Comparison of ENCODE assay signal across 22 mouse cellular contexts in the genomic region with DNA sequence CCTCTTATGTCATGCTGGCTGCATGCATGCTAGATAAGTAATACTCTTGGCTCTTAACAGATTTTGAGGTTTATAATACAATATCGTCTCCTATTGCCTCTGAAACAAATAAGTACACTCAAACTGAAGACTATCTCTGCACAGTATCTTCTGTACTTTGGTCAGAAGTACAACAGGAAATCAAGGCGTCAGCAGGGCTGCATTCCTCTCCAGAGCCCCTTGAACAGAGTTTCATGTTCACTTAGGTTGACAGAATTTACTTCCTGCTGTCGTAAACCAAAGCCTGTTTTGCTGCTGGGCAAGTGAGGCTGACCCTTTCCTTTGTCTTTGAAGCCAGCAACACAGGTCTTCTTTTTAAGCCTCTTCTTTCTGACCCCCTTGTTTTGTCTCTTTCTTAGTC. TPM values are rescaled to one million over a fixed set of nuclear protein-coding genes. Genes with fewer than 3 reads are reported as not detected.
DNase-seq lines count a peak whose midpoint lies in the region; ATAC-seq and TF ChIP-seq lines count a peak whose summit lies in the region.
"Had no signal": no experiment of that assay in that cellular context is flagged by ENCODE, and none has a peak within 500 bp of the region (broad histone marks: within the 10 kb centered on the region; RNA-seq: fewer than 3 reads in every experiment).

No protein-coding gene starts in this region.

- no peaks in the 10 kb centered on the region for H3K36me3 ChIP-seq in kidney, adult 2 months (ENCODE audit: control insufficient read depth, insufficient read depth, low read length)
- no peaks in the 10 kb centered on the region for H3K36me3 ChIP-seq in kidney, embryonic 14.5 days (ENCODE audit: control insufficient read depth, insufficient read depth, low read length)
- H3K36me3 ChIP-seq in intestine, embryonic 16.5 days (ENCODE audit: control insufficient read depth, insufficient read depth, low read length), result no peaks in the 10 kb centered on the region
- no peaks in the 10 kb centered on the region for H3K36me3 ChIP-seq in hindbrain, embryonic 14.5 days (replicated peaks; ENCODE audit: control insufficient read depth, insufficient read depth)
- H3K36me3 ChIP-seq: forebrain, embryonic 15.5 days; heart, embryonic 15.5 days; liver, embryonic 12.5 days had no signal

- no peak overlapping the region for H3K4me2 ChIP-seq in kidney, embryonic 14.5 days (replicated peaks; ENCODE audit: low read depth, low read length)
- H3K4me2 ChIP-seq in intestine, embryonic 16.5 days (ENCODE audit: low read depth, low read length), result no peak overlapping the region
- no peak overlapping the region for H3K4me2 ChIP-seq in hindbrain, embryonic 14.5 days (replicated peaks)
- H3K4me2 ChIP-seq: forebrain, embryonic 15.5 days; heart, embryonic 15.5 days; liver, embryonic 12.5 days had no signal

- no peak overlapping the region for H3K27ac ChIP-seq in kidney, adult 2 months (ENCODE audit: insufficient read depth, low read depth, low read length)
- H3K27ac ChIP-seq in kidney, embryonic 14.5 days (ENCODE audit: low read depth, low read length), result no peak overlapping the region
- H3K27ac ChIP-seq in intestine, embryonic 16.5 days (ENCODE audit: low read length), result no peak overlapping the region
- H3K27ac ChIP-seq in hindbrain, embryonic 14.5 days, result no peak overlapping the region
- H3K27ac ChIP-seq: forebrain, embryonic 15.5 days; heart, embryonic 15.5 days; liver, embryonic 12.5 days had no signal

- intact Hi-C loops in gastrocnemius, postnatal 14 days (cut with DNase I; ENCODE audit: low total_unique reads), result no loop called here

- no peaks in the 10 kb centered on the region for H3K4me1 ChIP-seq in kidney, adult 2 months (ENCODE audit: control insufficient read depth, insufficient read depth, low read length)
- no peaks in the 10 kb centered on the region for H3K4me1 ChIP-seq in kidney, embryonic 14.5 days (ENCODE audit: control insufficient read depth, insufficient read depth, low read length)
- H3K4me1 ChIP-seq in intestine, embryonic 16.5 days (ENCODE audit: control insufficient read depth, insufficient read depth, low read length), result no peaks in the 10 kb centered on the region
- no peaks in the 10 kb centered on the region for H3K4me1 ChIP-seq in hindbrain, embryonic 14.5 days (replicated peaks; ENCODE audit: control insufficient read depth, insufficient read depth, low read length)
- H3K4me1 ChIP-seq: forebrain, embryonic 15.5 days; heart, embryonic 15.5 days; liver, embryonic 12.5 days had no signal

- peak; percentile 22 for DNase-seq in kidney, adult 2 months
- peak; percentile 1 for DNase-seq in CD4-positive helper T cell, adult 2 months (ENCODE audit: low read depth, low spot score)
- DNase-seq in kidney, postnatal 36 days, result peak; percentile 17 to 25
- DNase-seq in gastrocnemius, postnatal 14 days, result no peak
- no peak for DNase-seq in hindbrain, embryonic 14.5 days (ENCODE audit: low spot score)
- DNase-seq: cerebellum, adult 18-20 months; gastrocnemius, postnatal 36 days; lung, adult 2 months; midbrain, embryonic 14.5 days; thymus, postnatal 25 days had no signal

- TF ChIP-seq POLR2A in kidney, adult 2 months (IDR thresholded peaks at IDR 0.05; ENCODE audit: low read depth, low read length), result no peak

- no peaks in the 10 kb centered on the region for H3K27me3 ChIP-seq in kidney, adult 2 months (replicated peaks; ENCODE audit: control insufficient read depth, insufficient read depth, low read length)
- no peaks in the 10 kb centered on the region for H3K27me3 ChIP-seq in kidney, embryonic 14.5 days (ENCODE audit: control insufficient read depth, insufficient read depth, low read length)
- H3K27me3 ChIP-seq in intestine, embryonic 16.5 days (replicated peaks; ENCODE audit: control insufficient read depth, insufficient read depth, low read length), result no peaks in the 10 kb centered on the region
- H3K27me3 ChIP-seq in hindbrain, embryonic 14.5 days (ENCODE audit: control insufficient read depth, insufficient read depth, low read length), result peaks cover 50% of the 10 kb centered on the region
- H3K27me3 ChIP-seq: liver, embryonic 12.5 days had no signal

- no peak overlapping the region for H3K9ac ChIP-seq in kidney, embryonic 14.5 days (ENCODE audit: low read depth, low read length)
- no peak overlapping the region for H3K9ac ChIP-seq in intestine, embryonic 16.5 days (ENCODE audit: low read depth, low read length)
- no peak overlapping the region for H3K9ac ChIP-seq in hindbrain, embryonic 14.5 days
- H3K9ac ChIP-seq: forebrain, embryonic 15.5 days; heart, embryonic 15.5 days; liver, embryonic 12.5 days had no signal

- no peak for ATAC-seq in kidney, embryonic 14.5 days (ENCODE audit: low FRiP score, low TSS enrichment)
- ATAC-seq in intestine, embryonic 16.5 days, result peak; percentile 88
- ATAC-seq in hindbrain, embryonic 14.5 days (ENCODE audit: low FRiP score), result no peak
- ATAC-seq: forebrain, embryonic 15.5 days; inflammation-experienced regulatory T-cells, adult 6 months; liver, embryonic 12.5 days had no signal

- 25% methylated on average over 3 of the region's 3 CpGs for WGBS in kidney, adult 2 months
- 42% methylated on average over 3 of the region's 3 CpGs for WGBS in kidney, embryonic 14.5 days
- WGBS in intestine, embryonic 16.5 days, result 33% methylated on average over 3 of the region's 3 CpGs
- 48% methylated on average over 3 of the region's 3 CpGs for WGBS in hindbrain, embryonic 14.5 days

- H3K9me3 ChIP-seq in kidney, embryonic 14.5 days (ENCODE audit: control insufficient read depth, low read length), result no peaks in the 10 kb centered on the region
- H3K9me3 ChIP-seq in intestine, embryonic 16.5 days (ENCODE audit: control insufficient read depth, low read length), result no peaks in the 10 kb centered on the region
- no peaks in the 10 kb centered on the region for H3K9me3 ChIP-seq in hindbrain, embryonic 14.5 days (ENCODE audit: control insufficient read depth, low read length)
- H3K9me3 ChIP-seq: forebrain, embryonic 15.5 days; G1E; heart, embryonic 15.5 days; liver, embryonic 12.5 days had no signal

- TF ChIP-seq CTCF in kidney, adult 2 months (conservative IDR thresholded peaks at IDR 0.05; ENCODE audit: insufficient read depth, insufficient read length, low read depth, low read length), result no peak

- no peak overlapping the region for H3K4me3 ChIP-seq in kidney, adult 2 months (ENCODE audit: insufficient read depth, low read depth, low read length)
- no peak overlapping the region for H3K4me3 ChIP-seq in kidney, embryonic 14.5 days (ENCODE audit: low read length)
- H3K4me3 ChIP-seq in intestine, embryonic 16.5 days (ENCODE audit: low read length), result no peak overlapping the region
- H3K4me3 ChIP-seq in hindbrain, embryonic 14.5 days (replicated peaks; ENCODE audit: low read length), result no peak overlapping the region
- H3K4me3 ChIP-seq: forebrain, embryonic 15.5 days; heart, embryonic 15.5 days; liver, embryonic 12.5 days had no signal

RNA-seq across cellular contexts. Expression of gene Apoo, which starts 42.1 kb away (rescaled TPM):
- polyA plus RNA-seq in kidney, adult 2 months (2012; rRNA removed), result 31.8 and 43.1 TPM in 2 replicates
- 113 and 118 TPM in 2 replicates for polyA plus RNA-seq in kidney, embryonic 14.5 days (2014; fragmentation: Nextera tagmentation; extraction: Ambion mirVana)
- 105 TPM in 2 replicates for polyA plus RNA-seq in intestine, embryonic 16.5 days (2015; fragmentation: Nextera tagmentation; extraction: Ambion mirVana)
- 100 to 1,000 TPM; 141 to 203 TPM for total RNA-seq in gastrocnemius, postnatal 14 days (2021)
- polyA plus RNA-seq in hindbrain, embryonic 14.5 days (2014; fragmentation: Nextera tagmentation; extraction: Ambion mirVana), result 132 and 141 TPM in 2 replicates

RNA-seq across cellular contexts. Expression of gene Fam90a1b, which starts 42.4 kb away (rescaled TPM):
- polyA plus RNA-seq in kidney, adult 2 months (2012; rRNA removed), result not detected in 2 replicates
- 0.16 and 0.17 TPM in 2 replicates for polyA plus RNA-seq in kidney, embryonic 14.5 days (2014; fragmentation: Nextera tagmentation; extraction: Ambion mirVana)
- 0.11 TPM in 1 of 2 replicates, not detected in the other for polyA plus RNA-seq in intestine, embryonic 16.5 days (2015; fragmentation: Nextera tagmentation; extraction: Ambion mirVana)
- total RNA-seq in gastrocnemius, postnatal 14 days (2021), result not detected
- 0.16 and 0.28 TPM in 2 replicates for polyA plus RNA-seq in hindbrain, embryonic 14.5 days (2014; fragmentation: Nextera tagmentation; extraction: Ambion mirVana)
- total RNA-seq: adrenal gland, postnatal 4 days; gastrocnemius, postnatal 36 days; heart, adult 8-10 months had no signal
- polyA plus RNA-seq: embryonic facial prominence, embryonic 14.5 days; G1E; heart, embryonic 15.5 days; hindbrain, embryonic 11.5 days; inflammation-experienced regulatory T-cells, adult 6 months; lung, adult 2 months; neural tube, embryonic 14.5 days had no signal

Comparison
In these comparisons a context has a peak if more than half of its experiments do, and no peak if none do; other contexts are left out.
1. DNase-seq: peak in kidney, adult 2 months (single experiment), CD4-positive helper T cell, adult 2 months (single experiment) and kidney, postnatal 36 days (2 of 2); none in gastrocnemius, postnatal 14 days (single experiment) and hindbrain, embryonic 14.5 days (single experiment).